Mouse (Mus musculus): ENCODE results near the gene Cfap100.

DNA sequence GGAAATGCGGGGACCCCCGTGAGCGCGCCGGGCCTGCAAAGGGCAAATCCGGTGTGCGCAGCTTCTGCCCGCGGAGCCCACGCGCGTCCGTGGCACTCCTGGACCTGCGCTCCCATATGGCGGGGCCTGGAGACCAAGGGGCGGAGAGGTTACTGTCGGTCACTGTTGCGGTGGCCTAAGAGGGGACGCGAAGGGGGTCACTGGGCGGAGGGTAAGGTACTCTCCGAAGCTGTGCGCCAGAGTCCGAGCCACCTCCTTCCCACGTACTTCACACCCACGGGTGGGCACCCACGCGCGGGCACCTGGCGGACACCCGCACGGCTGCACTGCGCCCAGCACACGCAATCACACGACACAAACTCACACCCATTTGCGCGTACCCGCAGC, 34.2 kb upstream of the Cfap100 start:
- TF ChIP-seq CTCF (IDR thresholded peaks at IDR 0.05; ENCODE audit: extremely low read depth, insufficient read length, insufficient replicate concordance, low read depth, low read length) (no peak), POLR2A (IDR thresholded peaks at IDR 0.05; ENCODE audit: low read depth, low read length) (no peak)
